Mouse (Mus musculus): ENCODE measurements around the gene Rubcnl. TPM values are rescaled to one million over a fixed set of nuclear protein-coding genes. Genes with fewer than 3 reads are reported as not detected.

Rubcnl gene
- polyA plus RNA-seq (2015; fragmentation: Nextera tagmentation; extraction: Ambion mirVana) = 0.45 and 0.58 TPM in 2 replicates

- H3K9me3 ChIP-seq (ENCODE audit: control insufficient read depth, low read length) = no peaks in the 10 kb centered on the region
- H3K4me1 ChIP-seq (ENCODE audit: control insufficient read depth, insufficient read depth, low read length) = 0 out of 2 replicates have a peak, but pooled peaks cover 3% of the 10 kb centered on the region
- no peaks in the 10 kb centered on the region; the same call in 1 of the 2 replicates for H3K27me3 ChIP-seq (replicated peaks; ENCODE audit: control insufficient read depth, insufficient read depth, low read length)
- H3K9ac ChIP-seq (ENCODE audit: low read depth, low read length) = peak within 1 kb of the TSS; percentile 72
- H3K36me3 ChIP-seq (ENCODE audit: control insufficient read depth, insufficient read depth, low read length) = no peaks in the 10 kb centered on the region
- 2% methylated on average over 49 of the region's 49 CpGs for WGBS
- H3K4me3 ChIP-seq (ENCODE audit: low read length) = peak within 1 kb of the TSS; percentile 70
- H3K4me2 ChIP-seq (ENCODE audit: low read depth, low read length) = peak within 1 kb of the TSS; percentile 97
- no peak within 1 kb of the TSS for H3K27ac ChIP-seq (ENCODE audit: low read length)
- peak; percentile 77 for ATAC-seq
Measured at GRCm38 (mm10) chr14:75015856-75016714, at the start of gene Rubcnl. TSS of gene Rubcnl (plus strand) at chr14:75016027.

- Histone ChIP-seq H3K36me3 (ENCODE audit: control insufficient read depth, insufficient read depth, low read length) (no peaks in the 10 kb centered on the region), H3K4me2 (ENCODE audit: low read depth, low read length) (no peak overlapping the region), H3K27ac (ENCODE audit: low read length) (no peak overlapping the region; the same call in 1 of the 2 replicates), H3K4me1 (ENCODE audit: control insufficient read depth, insufficient read depth, low read length) (peaks cover 7% of the 10 kb centered on the region), H3K9ac (ENCODE audit: low read depth, low read length) (no peak overlapping the region), H3K9me3 (ENCODE audit: control insufficient read depth, low read length) (no peaks in the 10 kb centered on the region), H3K4me3 (ENCODE audit: low read length) (no peak overlapping the region), H3K27me3 (replicated peaks; ENCODE audit: control insufficient read depth, insufficient read depth, low read length) (no peaks in the 10 kb centered on the region)
- peak; percentile 78 for ATAC-seq
- WGBS = 25% methylated on average over 3 of the region's 3 CpGs
Measured at GRCm38 (mm10) chr14:74972216-74972615, 43.6 kb upstream of the Rubcnl start.

GRCm38 (mm10) chr14:74972687-74973086 is 43.1 kb upstream of the Rubcnl start:
- Histone ChIP-seq H3K4me3 (ENCODE audit: low read length) (no peak overlapping the region), H3K27ac (ENCODE audit: low read length) (no peak overlapping the region), H3K4me1 (ENCODE audit: control insufficient read depth, insufficient read depth, low read length) (peaks cover 7% of the 10 kb centered on the region), H3K4me2 (ENCODE audit: low read depth, low read length) (no peak overlapping the region), H3K9me3 (ENCODE audit: control insufficient read depth, low read length) (no peaks in the 10 kb centered on the region), H3K9ac (ENCODE audit: low read depth, low read length) (no peak overlapping the region), H3K27me3 (replicated peaks; ENCODE audit: control insufficient read depth, insufficient read depth, low read length) (no peaks in the 10 kb centered on the region), H3K36me3 (ENCODE audit: control insufficient read depth, insufficient read depth, low read length) (no peaks in the 10 kb centered on the region)
- ATAC-seq = peak; percentile 76
- WGBS = 69% methylated on average over 5 of the region's 5 CpGs

- Histone ChIP-seq H3K4me3 (ENCODE audit: low read length) (no peak overlapping the region), H3K4me2 (ENCODE audit: low read depth, low read length) (no peak overlapping the region), H3K9ac (ENCODE audit: low read depth, low read length) (no peak overlapping the region), H3K36me3 (ENCODE audit: control insufficient read depth, insufficient read depth, low read length) (no peaks in the 10 kb centered on the region), H3K9me3 (ENCODE audit: control insufficient read depth, low read length) (no peaks in the 10 kb centered on the region), H3K27me3 (replicated peaks; ENCODE audit: control insufficient read depth, insufficient read depth, low read length) (no peaks in the 10 kb centered on the region), H3K4me1 (ENCODE audit: control insufficient read depth, insufficient read depth, low read length) (peaks cover 7% of the 10 kb centered on the region), H3K27ac (ENCODE audit: low read length) (no peak overlapping the region)
- ATAC-seq = no peak
- WGBS = 74% methylated on average over 10 of the region's 10 CpGs
Measured at GRCm38 (mm10) chr14:74974136-74974651, 41.6 kb upstream of the Rubcnl start.

GRCm38 (mm10) chr14:74976972-74977371 is 38.9 kb upstream of the Rubcnl start:
- 80% methylated on average over 6 of the region's 6 CpGs for WGBS
- H3K27ac ChIP-seq (ENCODE audit: low read length) = no peak overlapping the region
- ATAC-seq = no peak
- H3K27me3 ChIP-seq (replicated peaks; ENCODE audit: control insufficient read depth, insufficient read depth, low read length) = no peaks in the 10 kb centered on the region
- H3K36me3 ChIP-seq (ENCODE audit: control insufficient read depth, insufficient read depth, low read length) = no peaks in the 10 kb centered on the region
- H3K4me3 ChIP-seq (ENCODE audit: low read length) = no peak overlapping the region
- H3K9me3 ChIP-seq (ENCODE audit: control insufficient read depth, low read length) = no peaks in the 10 kb centered on the region
- peaks cover 7% of the 10 kb centered on the region for H3K4me1 ChIP-seq (ENCODE audit: control insufficient read depth, insufficient read depth, low read length)
- H3K4me2 ChIP-seq (ENCODE audit: low read depth, low read length) = no peak overlapping the region
- H3K9ac ChIP-seq (ENCODE audit: low read depth, low read length) = no peak overlapping the region

GRCm38 (mm10) chr14:74981016-74981415 is 34.8 kb upstream of the Rubcnl start:
- Histone ChIP-seq H3K27me3 (replicated peaks; ENCODE audit: control insufficient read depth, insufficient read depth, low read length) (no peaks in the 10 kb centered on the region), H3K9me3 (ENCODE audit: control insufficient read depth, low read length) (no peaks in the 10 kb centered on the region), H3K36me3 (ENCODE audit: control insufficient read depth, insufficient read depth, low read length) (no peaks in the 10 kb centered on the region), H3K4me2 (ENCODE audit: low read depth, low read length) (no peak overlapping the region), H3K4me3 (ENCODE audit: low read length) (no peak overlapping the region), H3K27ac (ENCODE audit: low read length) (no peak overlapping the region), H3K4me1 (ENCODE audit: control insufficient read depth, insufficient read depth, low read length) (no peaks in the 10 kb centered on the region), H3K9ac (ENCODE audit: low read depth, low read length) (no peak overlapping the region)
- ATAC-seq = no peak
- 49% methylated on average over 3 of the region's 3 CpGs for WGBS

- Histone ChIP-seq H3K9me3 (ENCODE audit: control insufficient read depth, low read length) (no peaks in the 10 kb centered on the region), H3K9ac (ENCODE audit: low read depth, low read length) (no peak overlapping the region), H3K4me1 (ENCODE audit: control insufficient read depth, insufficient read depth, low read length) (no peaks in the 10 kb centered on the region), H3K36me3 (ENCODE audit: control insufficient read depth, insufficient read depth, low read length) (no peaks in the 10 kb centered on the region), H3K27ac (ENCODE audit: low read length) (no peak overlapping the region), H3K4me3 (ENCODE audit: low read length) (no peak overlapping the region), H3K4me2 (ENCODE audit: low read depth, low read length) (no peak overlapping the region), H3K27me3 (replicated peaks; ENCODE audit: control insufficient read depth, insufficient read depth, low read length) (no peaks in the 10 kb centered on the region)
- no peak for ATAC-seq
- 76% methylated on average over 5 of the region's 5 CpGs for WGBS
Measured at GRCm38 (mm10) chr14:74983079-74983478, 32.7 kb upstream of the Rubcnl start.

- Histone ChIP-seq H3K4me1 (ENCODE audit: control insufficient read depth, insufficient read depth, low read length) (no peaks in the 10 kb centered on the region), H3K36me3 (ENCODE audit: control insufficient read depth, insufficient read depth, low read length) (no peaks in the 10 kb centered on the region), H3K9ac (ENCODE audit: low read depth, low read length) (no peak overlapping the region), H3K9me3 (ENCODE audit: control insufficient read depth, low read length) (no peaks in the 10 kb centered on the region), H3K27me3 (replicated peaks; ENCODE audit: control insufficient read depth, insufficient read depth, low read length) (no peaks in the 10 kb centered on the region), H3K27ac (ENCODE audit: low read length) (no peak overlapping the region), H3K4me3 (ENCODE audit: low read length) (no peak overlapping the region), H3K4me2 (ENCODE audit: low read depth, low read length) (no peak overlapping the region)
- no peak for ATAC-seq
- 72% methylated on average over 7 of the region's 7 CpGs for WGBS
Measured at GRCm38 (mm10) chr14:74984817-74985391, 30.9 kb upstream of the Rubcnl start.

- H3K27ac ChIP-seq (ENCODE audit: low read length) = no peak overlapping the region
- no peak for ATAC-seq
- H3K9me3 ChIP-seq (ENCODE audit: control insufficient read depth, low read length) = no peaks in the 10 kb centered on the region
- H3K9ac ChIP-seq (ENCODE audit: low read depth, low read length) = no peak overlapping the region
- no peaks in the 10 kb centered on the region for H3K36me3 ChIP-seq (ENCODE audit: control insufficient read depth, insufficient read depth, low read length)
- no peak overlapping the region for H3K4me3 ChIP-seq (ENCODE audit: low read length)
- H3K4me1 ChIP-seq (ENCODE audit: control insufficient read depth, insufficient read depth, low read length) = no peaks in the 10 kb centered on the region
- no peak overlapping the region for H3K4me2 ChIP-seq (ENCODE audit: low read depth, low read length)
- 58% methylated on average over 4 of the region's 4 CpGs for WGBS
- H3K27me3 ChIP-seq (replicated peaks; ENCODE audit: control insufficient read depth, insufficient read depth, low read length) = no peaks in the 10 kb centered on the region
Measured at GRCm38 (mm10) chr14:74985658-74986057, 30.2 kb upstream of the Rubcnl start.

Measured in intestine, embryonic 16.5 days (tissue).